Mouse (Mus musculus) spleen, postnatal 14 days (tissue): Measurements from ENCODE around the gene Ggt5.

Source experiments
- DNase-seq, 2 experiments: peaks; one replicate each; pipeline ENCODE4 v3.0.0; 2021 to 2022; ENCODE audit warnings: low spot score in 2 of 2

The Ggt5 gene

GRCm38 (mm10) chr10:75651381-75652068 is 62.4 kb downstream of the Ggt5 start:
- DNase-seq: no peak

DNA sequence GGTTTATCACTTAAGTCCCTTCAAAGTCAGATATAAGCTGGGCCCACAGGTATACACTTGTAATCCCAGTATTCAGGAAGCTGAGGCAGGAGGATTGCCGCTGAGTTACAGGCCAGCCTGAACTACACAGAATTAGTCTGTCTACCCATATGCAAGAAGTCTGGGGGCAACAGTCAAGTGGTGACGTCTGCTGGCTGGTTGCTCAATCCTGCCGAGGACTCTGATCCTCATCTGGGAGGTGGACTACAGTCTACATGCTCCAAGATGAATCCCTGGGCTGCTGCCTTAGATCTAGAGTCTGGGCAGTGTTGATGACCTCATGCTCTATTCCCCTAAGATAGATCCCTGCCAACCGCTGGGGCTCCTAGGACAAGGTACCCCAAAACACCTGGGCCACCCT is 64.9 kb downstream of the Ggt5 start:
- no peak for DNase-seq

DNA sequence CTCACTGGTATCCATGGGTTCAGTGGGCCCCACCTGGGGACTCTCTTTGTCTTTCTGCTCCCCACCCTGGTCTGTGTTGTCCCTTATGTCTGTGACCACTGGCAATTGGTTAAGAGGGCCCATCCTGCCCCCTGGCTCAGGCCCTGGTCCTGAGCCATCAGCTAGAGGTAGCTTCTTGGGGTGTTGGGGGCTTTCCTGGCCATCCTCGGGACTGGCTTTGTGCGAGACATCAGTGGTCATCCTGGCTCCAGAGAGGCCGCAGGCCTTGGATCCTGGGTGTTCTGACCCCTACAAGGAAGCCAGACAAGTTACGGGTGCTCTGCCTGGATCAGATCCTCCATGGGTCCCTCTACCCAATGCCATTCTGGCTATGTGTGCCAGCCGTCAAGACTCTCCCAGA is 68.0 kb downstream of the Ggt5 start:
- DNase-seq: no peak

- no peak for DNase-seq
These were observed 68.6 kb downstream of the Ggt5 start for GRCm38 (mm10) chr10:75657772-75658171.

DNA sequence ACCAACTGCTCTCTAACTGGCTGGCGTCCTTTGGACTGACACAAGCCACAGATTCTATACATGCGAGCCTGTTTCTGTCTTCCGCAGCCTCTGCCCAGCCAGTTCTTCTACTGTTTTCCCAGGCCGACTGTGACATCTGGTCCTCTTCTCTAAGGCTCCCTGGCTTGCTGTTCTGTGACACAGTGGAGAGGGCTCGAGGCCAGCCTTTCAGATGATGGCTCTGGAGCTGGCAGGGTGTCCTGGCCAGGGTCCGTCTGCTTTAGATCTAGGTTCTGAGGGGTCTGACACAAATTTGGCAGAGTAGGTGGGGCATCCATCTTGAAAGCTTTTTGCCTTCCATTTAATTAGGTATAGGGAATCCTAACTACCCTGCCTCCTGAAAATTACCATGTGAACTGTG is 72.2 kb downstream of the Ggt5 start:
- DNase-seq: no peak

- no peak for DNase-seq
These were observed 72.7 kb downstream of the Ggt5 start for GRCm38 (mm10) chr10:75661876-75662275.

DNA sequence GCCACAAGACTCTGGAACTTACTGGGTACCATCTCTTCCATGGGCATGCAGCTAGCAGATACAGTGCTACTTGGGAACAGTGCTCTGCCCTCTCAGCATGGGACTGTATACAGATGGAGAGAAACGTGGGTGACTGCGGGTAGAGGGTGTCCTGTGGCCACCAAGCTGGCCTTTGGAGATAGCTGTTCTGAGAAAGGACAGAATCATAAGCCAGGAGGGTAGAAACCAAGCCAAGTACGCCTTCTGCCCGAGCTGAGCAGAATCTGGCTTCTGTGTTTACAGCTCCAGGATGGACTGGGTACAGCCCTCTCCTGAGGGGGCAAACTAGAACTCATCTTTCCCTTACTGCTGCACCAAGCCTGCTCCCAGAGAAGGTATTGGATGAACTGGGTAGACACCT is 73.4 kb downstream of the Ggt5 start:
- no peak for DNase-seq

DNA sequence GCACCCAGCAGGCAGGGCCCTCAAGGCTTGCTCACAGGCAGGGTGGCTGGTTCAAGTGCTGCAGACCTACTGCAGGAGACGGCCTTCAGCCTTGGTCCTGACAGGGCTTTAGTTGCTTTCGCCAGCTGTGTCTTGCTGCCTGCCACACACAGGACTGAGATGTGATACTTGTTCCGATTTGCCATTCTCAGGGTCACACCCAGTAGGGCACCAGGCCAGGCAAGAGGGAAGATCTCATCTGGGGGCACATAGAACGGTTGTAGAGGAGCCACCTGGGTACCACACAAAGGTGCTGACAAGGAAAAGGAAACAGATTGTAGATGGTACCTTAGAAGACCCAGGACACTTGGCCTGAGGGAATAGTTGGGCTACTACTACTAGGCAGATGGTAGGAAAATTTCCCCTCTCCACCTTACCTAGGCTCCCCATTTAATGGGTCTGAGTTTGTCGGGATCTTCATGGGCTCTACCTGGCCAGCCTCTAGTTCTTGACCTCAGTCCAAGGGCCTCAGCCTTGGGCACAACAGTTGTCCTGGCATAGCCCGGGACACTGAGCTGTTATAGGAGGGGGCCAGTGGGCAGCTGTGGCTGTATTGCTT is 75.6 kb downstream of the Ggt5 start:
- no peak for DNase-seq

GRCm38 (mm10) chr10:75666451-75667030 is 77.4 kb downstream of the Ggt5 start:
- DNase-seq: no peak
